Mouse (Mus musculus) left cerebral cortex, postnatal 14 days (tissue): ENCODE measurements around the gene Gm10643. TPM values are rescaled to one million over a fixed set of nuclear protein-coding genes. Genes with fewer than 3 reads are reported as not detected.

Experiments
- microRNA-seq, 2 experiments: library from miRNA; unstranded; fragments of <30 nt; microRNA quantifications; one replicate each; pipeline ENCODE4 v1.2.0; 2022
- total RNA-seq, 2 experiments: library from RNA; stranded (reverse); gene quantifications; 2 replicates each; pipeline ENCODE4 v1.2.3; 2021

The Gm10643 gene
- total RNA-seq, 2 experiments from 2014 or later: 3.9 to 4.0 TPM

Small RNAs within 50 kb of the gene (microRNA-seq; reads per million reads assigned to microRNA genes)
- 0 reads per million in 2 experiments for gene Mir709

Other genes with a start within 250 kb of the Gm10643 start
- 100 to 1,000 TPM; 457 to 482 TPM for gene Adgrl1, start 165.0 kb downstream of the Gm10643 start, total RNA-seq
- under 1 TPM; 0.19 to 0.20 TPM for gene Gm10644, start 109.9 kb downstream of the Gm10643 start, total RNA-seq
- under 1 TPM; 0.72 to 0.79 TPM for gene Asf1b, start 109.6 kb downstream of the Gm10643 start, total RNA-seq
- gene Prkaca, start 92.1 kb downstream of the Gm10643 start, total RNA-seq: 100 to 1,000 TPM; 268 to 280 TPM
- gene Samd1, start 67.5 kb downstream of the Gm10643 start, total RNA-seq: 10 to 100 TPM; 51.3 to 52.0 TPM
- under 1 TPM; 0.40 to 0.57 TPM for gene 1700067K01Rik, start 63.6 kb downstream of the Gm10643 start, total RNA-seq
- gene 2210011C24Rik, start 53.0 kb downstream of the Gm10643 start, total RNA-seq: 1 to 10 TPM; 1.4 to 2.1 TPM
- gene Palm3, start 43.7 kb downstream of the Gm10643 start, total RNA-seq: 1 to 10 TPM; 3.5 to 3.8 TPM
- gene Il27ra, start 22.5 kb downstream of the Gm10643 start, total RNA-seq: 1 to 10 TPM in 1 of 2 experiments, under 1 TPM in 1; 0.63 to 1.4 TPM
- not detected for gene Rln3, start 20.1 kb downstream of the Gm10643 start, total RNA-seq
- gene Rfx1, start 1.7 kb upstream of the Gm10643 start, total RNA-seq: 10 to 100 TPM; 18.5 to 21.1 TPM
- 10 to 100 TPM; 21.2 to 21.5 TPM for gene Dcaf15, start 39.6 kb upstream of the Gm10643 start, total RNA-seq
- not detected for gene Podnl1, start 60.9 kb upstream of the Gm10643 start, total RNA-seq
- gene Cc2d1a, start 82.8 kb upstream of the Gm10643 start, total RNA-seq: 10 to 100 TPM; 56.4 to 58.3 TPM
- gene 4930432K21Rik, start 82.9 kb upstream of the Gm10643 start, total RNA-seq: 1 to 10 TPM; 1.5 to 3.5 TPM
- gene Nanos3, start 120.1 kb upstream of the Gm10643 start, total RNA-seq: 1 to 10 TPM; 2.7 to 4.6 TPM
- 10 to 100 TPM; 14.1 to 15.0 TPM for gene Zswim4, start 171.9 kb upstream of the Gm10643 start, total RNA-seq
- 100 to 1,000 TPM; 140 to 144 TPM for gene D8Ertd738e, start 184.6 kb upstream of the Gm10643 start, total RNA-seq
- gene Mri1, start 192.2 kb upstream of the Gm10643 start, total RNA-seq: 10 to 100 TPM; 18.4 to 21.8 TPM
- gene Ccdc130, start 205.2 kb upstream of the Gm10643 start, total RNA-seq: 10 to 100 TPM; 24.6 to 26.0 TPM